Mouse (Mus musculus) ES-E14 (cell line): ENCODE results near the gene Nop16.

Experiments
- CHD2 ChIP-seq: IDR thresholded peaks from 2 replicates; pipeline ENCODE4 v1.6.1; 2014; ENCODE audit warnings: mild to moderate bottlenecking, low read depth, low read length, inconsistent platforms
- MAFK ChIP-seq: IDR thresholded peaks from 2 replicates; pipeline ENCODE4 v1.6.1; 2014; ENCODE audit warnings: mild to moderate bottlenecking, low read depth, low read length, inconsistent platforms; ENCODE audit not compliant: insufficient read depth
- ZC3H11A ChIP-seq: IDR thresholded peaks from 2 replicates; pipeline ENCODE4 v1.6.1; 2012; ENCODE audit warnings: low read depth, mild to moderate bottlenecking, inconsistent platforms, low read length, borderline replicate concordance

DNA sequence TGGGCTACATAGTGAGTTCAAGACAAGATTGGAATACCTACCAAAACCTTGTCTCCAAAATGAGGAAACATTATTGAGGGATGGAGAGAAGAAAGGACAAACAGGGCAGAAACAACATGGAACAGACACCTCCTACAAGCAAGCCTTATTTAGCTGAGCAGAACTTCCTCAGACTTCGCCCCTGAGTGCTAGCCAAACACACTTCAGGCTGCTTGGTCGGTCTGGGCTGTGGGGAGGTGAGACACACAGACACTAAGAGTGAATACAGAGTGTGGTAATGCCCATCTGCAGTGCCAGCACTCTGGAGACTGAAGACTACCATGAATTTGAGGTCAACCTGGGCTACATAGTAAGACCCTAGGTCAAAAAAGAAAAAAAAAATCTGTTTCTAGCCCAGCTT lies 30.2 kb downstream of the Nop16 start:
- TF ChIP-seq MAFK (no peak), CHD2 (no peak), ZC3H11A (no peak)
